Mouse (Mus musculus): ENCODE data around the gene Nat9.

DNA sequence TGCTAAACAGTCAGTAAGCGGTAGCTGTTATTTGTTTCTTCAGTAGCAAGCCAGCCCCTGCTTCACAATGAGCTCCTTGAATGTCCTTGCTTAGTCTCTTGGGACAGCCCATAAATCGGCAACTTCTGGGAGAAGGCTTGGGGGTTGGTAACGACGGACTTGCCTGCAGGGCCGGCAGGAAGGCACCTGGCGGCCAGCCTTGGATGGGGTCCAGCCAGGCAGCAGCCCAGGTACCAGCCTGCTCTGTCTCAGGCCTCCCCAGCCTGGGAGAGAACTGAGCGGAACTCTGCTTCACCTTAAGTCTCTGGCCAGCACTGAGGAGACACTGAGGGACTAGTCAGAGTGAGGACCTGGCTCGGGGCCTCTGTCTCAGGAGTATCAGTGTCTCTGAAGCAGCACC is 16.5 kb downstream of the Nat9 start:
- TF ChIP-seq CTCF (IDR thresholded peaks at IDR 0.05; ENCODE audit: low read depth) (no peak), EP300 (IDR thresholded peaks at IDR 0.05; ENCODE audit: low read depth) (no peak)

All from liver, embryonic 14.5 days (tissue).